Mouse (Mus musculus): ENCODE results near the gene Nipa2. TPM values are rescaled to one million over a fixed set of nuclear protein-coding genes. Genes with fewer than 3 reads are reported as not detected.

The Nipa2 gene
- total and polyA plus RNA-seq, 3 experiments, result 24.4 to 50.4 (median 45.2) TPM

DNA sequence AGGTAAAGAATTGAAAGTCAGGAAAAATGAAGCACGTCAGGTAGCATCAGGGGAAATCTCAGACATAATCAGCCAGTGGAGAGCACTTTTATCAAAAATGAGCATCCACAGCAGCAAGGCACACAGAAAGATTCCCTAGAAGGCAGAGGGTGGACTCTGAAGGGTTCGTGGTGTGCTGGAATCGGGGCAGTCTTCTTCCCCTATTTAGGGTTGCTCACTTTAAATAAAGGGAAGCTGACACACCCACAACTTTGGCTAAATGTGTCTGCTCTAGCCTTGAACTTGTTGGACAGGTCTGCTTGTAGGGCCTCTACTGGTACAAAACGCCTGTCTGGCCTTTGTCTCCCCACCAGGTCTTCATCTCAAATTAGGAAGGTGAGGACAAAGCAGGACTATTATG, 73.7 kb downstream of the Nipa2 start:
- H3K79me2 ChIP-seq (replicated peaks; ENCODE audit: control insufficient read depth, extremely low read depth, insufficient read depth, poor library complexity, severe bottlenecking), result no peaks in the 10 kb centered on the region
- no peak for TF ChIP-seq ZNF384 (IDR thresholded peaks at IDR 0.05; ENCODE audit: low read depth, low read length)
- no peak for TF ChIP-seq PAX5 (IDR thresholded peaks at IDR 0.05; ENCODE audit: low read length)
- no peak for TF ChIP-seq TCF12 (IDR thresholded peaks at IDR 0.05; ENCODE audit: low read depth, low read length)
- no peak for TF ChIP-seq MEF2A (IDR thresholded peaks at IDR 0.05; ENCODE audit: borderline replicate concordance, low read depth, low read length)
- no peak for TF ChIP-seq HCFC1 (IDR thresholded peaks at IDR 0.05; ENCODE audit: low read depth, low read length)
- TF ChIP-seq UBTF (IDR thresholded peaks at IDR 0.05; ENCODE audit: low read depth, low read length), result no peak
- no peak for TF ChIP-seq MAX (IDR thresholded peaks at IDR 0.05; ENCODE audit: low read length)
- TF ChIP-seq MXI1 (IDR thresholded peaks at IDR 0.05; ENCODE audit: low read depth, low read length), result no peak
- no peak for TF ChIP-seq JUN (IDR thresholded peaks at IDR 0.05; ENCODE audit: insufficient read depth, low read depth, low read length)
- no peak for TF ChIP-seq POLR2AphosphoS2 (IDR thresholded peaks at IDR 0.05; ENCODE audit: low read depth, low read length)
- TF ChIP-seq ZMIZ1 (IDR thresholded peaks at IDR 0.05; ENCODE audit: low read depth, low read length), result no peak
- no peak for TF ChIP-seq SIN3A (IDR thresholded peaks at IDR 0.05; ENCODE audit: low read length)
- TF ChIP-seq NRF1 (IDR thresholded peaks at IDR 0.05; ENCODE audit: low read depth, low read length), result no peak
- no peak for TF ChIP-seq CHD2 (IDR thresholded peaks at IDR 0.05; ENCODE audit: low read length)
- TF ChIP-seq CHD1 (IDR thresholded peaks at IDR 0.05; ENCODE audit: low read depth, low read length), result no peak

More for the DNA sequence above, 73.7 kb downstream of the Nipa2 start:
- no peak overlapping the region for H3K27ac ChIP-seq (ENCODE audit: insufficient read depth, low read depth)
- in situ Hi-C loops (cut with MboI; ENCODE audit: low pct_ligation_motif_present, low pct_unique_long_range_greater_than_20kb, low sequenced_read_pairs) (no loop called here), dilution Hi-C loops (cut with MboI; ENCODE audit: extremely low pct_ligation_motif_present, extremely low pct_unique_long_range_greater_than_20kb, low sequenced_read_pairs) (no loop called here)
- H3K27me3 ChIP-seq (replicated peaks), result no peaks in the 10 kb centered on the region
- H3K9me3 ChIP-seq (replicated peaks; ENCODE audit: low read length), result no peaks in the 10 kb centered on the region
- no peak overlapping the region for H3K9ac ChIP-seq (ENCODE audit: insufficient read depth, low read depth)
- H3K4me3 ChIP-seq (replicated peaks in 1 of 3; ENCODE audit: low read depth in 2 of 3, low read length in 2 of 3, poor library complexity in 1 of 3), result no peak overlapping the region
- H3K36me3 ChIP-seq (replicated peaks in 1 of 2; ENCODE audit: control insufficient read depth in 1 of 2, insufficient read depth in 1 of 2, low read length in 1 of 2), result peaks cover 14 to 54% of the 10 kb centered on the region in 2 experiments
- H3K4me1 ChIP-seq (ENCODE audit: control insufficient read depth in 1 of 2, insufficient read depth in 2 of 2), result no peaks in the 10 kb centered on the region
- DNase-seq (ENCODE audit: extremely low read depth), result no peak
- H3K4me2 ChIP-seq (ENCODE audit: insufficient read depth, low read depth, poor library complexity, severe bottlenecking), result no peak overlapping the region

Other genes with a start within 250 kb of the Nipa2 start
- not detected in 2 replicates for gene Siglech, start 194.3 kb downstream of the Nipa2 start, total RNA-seq (2012; rRNA removed)
- 0.31 and 0.35 TPM in 2 replicates for gene Siglech, start 194.3 kb downstream of the Nipa2 start, total RNA-seq (2014; rRNA removed)
- 0.42 and 0.66 TPM in 2 replicates for gene Siglech, start 194.3 kb downstream of the Nipa2 start, polyA plus RNA-seq (2012; ENCODE audit: insufficient read length, low read depth)
- 13.0 and 15.1 TPM in 2 replicates for gene Tubgcp5, start 168.3 kb downstream of the Nipa2 start, total RNA-seq (2012; rRNA removed)
- gene Tubgcp5, start 168.3 kb downstream of the Nipa2 start, total RNA-seq (2014; rRNA removed), result 23.7 and 24.1 TPM in 2 replicates
- 26.7 and 28.8 TPM in 2 replicates for gene Tubgcp5, start 168.3 kb downstream of the Nipa2 start, polyA plus RNA-seq (2012; ENCODE audit: insufficient read length, low read depth)
- 24.8 and 29.3 TPM in 2 replicates for gene Cyfip1, start 120.7 kb downstream of the Nipa2 start, total RNA-seq (2012; rRNA removed)
- gene Cyfip1, start 120.7 kb downstream of the Nipa2 start, total RNA-seq (2014; rRNA removed), result 19.3 and 20.1 TPM in 2 replicates
- 24.8 and 27.8 TPM in 2 replicates for gene Cyfip1, start 120.7 kb downstream of the Nipa2 start, polyA plus RNA-seq (2012; ENCODE audit: insufficient read length, low read depth)
- 0.25 and 0.38 TPM in 2 replicates for gene Nipa1, start 57.5 kb upstream of the Nipa2 start, total RNA-seq (2012; rRNA removed)
- gene Nipa1, start 57.5 kb upstream of the Nipa2 start, total RNA-seq (2014; rRNA removed), result 0.86 and 1.0 TPM in 2 replicates
- 0.96 and 1.3 TPM in 2 replicates for gene Nipa1, start 57.5 kb upstream of the Nipa2 start, polyA plus RNA-seq (2012; ENCODE audit: insufficient read length, low read depth)
- 15.9 and 18.2 TPM in 2 replicates for gene Herc2, start 87.7 kb upstream of the Nipa2 start, total RNA-seq (2012; rRNA removed)
- gene Herc2, start 87.7 kb upstream of the Nipa2 start, total RNA-seq (2014; rRNA removed), result 9.4 and 9.7 TPM in 2 replicates
- 22.8 and 27.6 TPM in 2 replicates for gene Herc2, start 87.7 kb upstream of the Nipa2 start, polyA plus RNA-seq (2012; ENCODE audit: insufficient read length, low read depth)